Mouse (Mus musculus): ENCODE measurements around the gene Togaram2.

Togaram2 gene

GRCm38 (mm10) chr17:71774173-71774572 lies 101.1 kb downstream of the Togaram2 start:
- in situ Hi-C loops (cut with MboI; ENCODE audit: low pct_unique_long_range_greater_than_20kb in 1 of 2, low sequenced_read_pairs in 2 of 2, unreplicated experiment in 1 of 2): no loop called here

GRCm38 (mm10) chr17:71775279-71775678 lies 102.2 kb downstream of the Togaram2 start:
- in situ Hi-C loops (cut with MboI; ENCODE audit: low pct_unique_long_range_greater_than_20kb in 1 of 2, low sequenced_read_pairs in 2 of 2, unreplicated experiment in 1 of 2): no loop called here

GRCm38 (mm10) chr17:71778696-71779095 lies 105.6 kb downstream of the Togaram2 start:
- in situ Hi-C loops (cut with MboI; ENCODE audit: low pct_unique_long_range_greater_than_20kb in 1 of 2, low sequenced_read_pairs in 2 of 2, unreplicated experiment in 1 of 2): no loop called here

Data from mouse embryonic stem cell (cell line).